Mouse (Mus musculus): ENCODE measurements around the gene Rhox9. TPM values are rescaled to one million over a fixed set of nuclear protein-coding genes. Genes with fewer than 3 reads are reported as not detected.
"Not testable (repeated sequence)": the region's sequence is repeated elsewhere in the genome, so short reads cannot be mapped to it uniquely, and the experiment has no call there.

Gene Rhox9
- total RNA-seq (2015) (not detected in 2 replicates), total RNA-seq (2017) (not detected in 2 replicates)

GRCm38 (mm10) chrX:37901670-37902069 lies at the start of gene Rhox9:
Gene Rhox9 (minus strand): TSS chrX:37901770.
- not testable (repeated sequence) for ATAC-seq (replicated peaks; ENCODE audit: poor library complexity)

DNA sequence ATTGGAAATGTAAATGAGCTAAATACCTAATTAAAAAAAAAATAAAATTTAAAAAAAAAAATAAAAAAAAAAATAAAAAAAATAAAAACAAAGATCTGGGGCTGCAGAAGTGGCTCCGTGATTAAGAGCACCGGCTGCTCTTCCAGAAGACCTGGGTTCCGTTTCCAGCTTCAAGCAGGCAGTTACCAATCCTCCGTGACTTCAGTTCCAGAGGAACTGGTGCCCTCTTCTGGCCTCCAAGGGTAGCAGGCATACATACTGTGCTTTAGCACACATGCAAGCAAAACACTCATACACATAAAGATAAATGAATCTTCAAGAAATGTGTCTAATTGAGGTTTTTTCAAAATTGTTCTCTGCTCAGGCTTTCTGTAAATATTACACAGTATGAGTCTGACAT lies 14.7 kb upstream of the Rhox9 start:
- no peak for ATAC-seq (replicated peaks; ENCODE audit: poor library complexity)

- ATAC-seq (replicated peaks; ENCODE audit: poor library complexity) = no peak
Measured at GRCm38 (mm10) chrX:37908581-37908980, 7.0 kb upstream of the Rhox9 start.

GRCm38 (mm10) chrX:37903727-37904126 lies 2.2 kb upstream of the Rhox9 start:
- no peak for ATAC-seq (replicated peaks; ENCODE audit: poor library complexity)

DNA sequence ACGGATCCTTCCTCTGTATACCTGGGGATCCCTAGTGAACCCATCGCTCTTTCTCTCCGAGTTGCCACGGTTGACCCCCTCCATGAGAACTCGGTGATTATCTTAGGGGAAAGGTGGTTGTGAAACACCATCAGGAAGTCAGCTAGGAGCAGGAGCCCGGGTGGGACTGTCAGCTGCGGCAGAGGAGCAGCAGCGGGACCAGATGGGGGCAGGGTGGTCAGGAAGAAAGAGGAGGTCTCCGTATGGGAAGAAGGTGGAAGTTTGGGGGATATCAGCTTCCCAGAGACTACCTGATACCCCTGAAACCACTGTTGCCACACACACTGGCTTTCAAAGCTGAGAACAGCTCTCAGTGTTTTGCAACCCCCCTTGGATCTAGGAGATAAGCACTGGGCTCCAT lies 4.4 kb downstream of the Rhox9 start, which contains the start of gene Rhox7b:
Gene Rhox7b, minus strand, starts transcription at position 101 of the 400 bp plus-strand sequence.
- ATAC-seq (replicated peaks; ENCODE audit: poor library complexity) = not testable (repeated sequence)

DNA sequence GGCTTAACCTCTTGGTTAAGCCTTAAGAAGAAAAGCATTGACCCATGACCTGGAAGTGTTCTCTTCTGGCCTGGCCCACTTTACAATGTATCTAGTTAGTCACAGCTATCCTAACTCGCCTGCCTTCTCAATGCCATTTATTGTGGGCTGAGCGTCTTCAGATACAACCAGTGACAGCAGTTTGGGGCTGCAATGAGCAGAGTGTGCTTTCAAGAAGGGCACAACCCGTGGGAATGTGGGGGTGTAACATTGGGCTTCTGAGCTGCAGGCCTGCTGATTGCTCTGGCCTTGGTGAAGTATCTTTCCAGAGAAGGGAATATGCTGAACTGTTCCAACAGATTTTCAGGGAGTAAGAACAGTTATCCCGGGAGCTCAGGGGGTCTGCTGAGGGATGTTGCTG lies 22.7 kb downstream of the Rhox9 start, which contains the start of gene Rhox8:
Gene Rhox8, minus strand, starts transcription at position 101 of the 400 bp plus-strand sequence.
- ATAC-seq (replicated peaks; ENCODE audit: poor library complexity) = no peak

DNA sequence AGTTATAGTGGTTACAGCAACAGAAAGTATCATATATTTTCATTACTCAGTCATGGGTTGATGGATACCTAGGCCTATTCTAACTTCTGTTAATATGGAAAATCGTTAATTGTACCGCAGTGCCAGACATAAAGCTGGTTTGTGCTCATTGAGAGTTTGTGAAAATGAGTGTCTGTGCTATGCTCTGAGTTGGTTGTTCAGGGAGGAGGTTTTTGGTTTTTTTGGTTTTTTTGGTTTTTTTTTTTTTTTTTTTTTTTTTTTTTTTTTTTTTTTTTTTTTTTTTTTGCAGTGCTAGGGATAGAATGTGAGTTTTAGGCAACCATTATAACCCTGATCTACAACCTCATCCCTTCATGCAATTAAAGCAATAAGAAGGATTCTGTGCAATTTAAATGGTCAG lies 29.9 kb downstream of the Rhox9 start:
- no peak for ATAC-seq (replicated peaks; ENCODE audit: poor library complexity)

Other genes with a start within 250 kb of the Rhox9 start
- not detected in 2 replicates for gene Rhox3h, start 233.0 kb downstream of the Rhox9 start, total RNA-seq (2015)
- gene Rhox3h, start 233.0 kb downstream of the Rhox9 start, total RNA-seq (2017) = not detected in 2 replicates
- not detected in 2 replicates for gene Rhox2h, start 228.5 kb downstream of the Rhox9 start, total RNA-seq (2015)
- not detected in 2 replicates for gene Rhox2h, start 228.5 kb downstream of the Rhox9 start, total RNA-seq (2017)
- not detected in 2 replicates for gene Rhox5, start 96.9 kb downstream of the Rhox9 start, total RNA-seq (2015)
- not detected in 2 replicates for gene Rhox5, start 96.9 kb downstream of the Rhox9 start, total RNA-seq (2017)
- gene Rhox6, start 74.9 kb downstream of the Rhox9 start, total RNA-seq (2015) = not detected in 2 replicates
- gene Rhox6, start 74.9 kb downstream of the Rhox9 start, total RNA-seq (2017) = not detected in 2 replicates
- not detected in 2 replicates for gene Rhox7a, start 70.1 kb downstream of the Rhox9 start, total RNA-seq (2015)
- not detected in 2 replicates for gene Rhox7a, start 70.1 kb downstream of the Rhox9 start, total RNA-seq (2017)
- gene Rhox8, start 22.8 kb downstream of the Rhox9 start, total RNA-seq (2015) = not detected in 2 replicates
- gene Rhox8, start 22.8 kb downstream of the Rhox9 start, total RNA-seq (2017) = not detected in 2 replicates
- gene Rhox7b, start 4.5 kb downstream of the Rhox9 start, total RNA-seq (2015) = not detected in 2 replicates
- not detected in 2 replicates for gene Rhox7b, start 4.5 kb downstream of the Rhox9 start, total RNA-seq (2017)
- gene Btg1-ps1, start 117.0 kb upstream of the Rhox9 start, total RNA-seq (2015) = not detected in 2 replicates
- gene Btg1-ps1, start 117.0 kb upstream of the Rhox9 start, total RNA-seq (2017) = not detected in 2 replicates
- gene Btg1-ps2, start 141.3 kb upstream of the Rhox9 start, total RNA-seq (2015) = not detected in 2 replicates
- gene Btg1-ps2, start 141.3 kb upstream of the Rhox9 start, total RNA-seq (2017) = not detected in 2 replicates
- not detected in 2 replicates for gene Rhox10, start 164.7 kb upstream of the Rhox9 start, total RNA-seq (2015)
- gene Rhox10, start 164.7 kb upstream of the Rhox9 start, total RNA-seq (2017) = not detected in 2 replicates
- not detected in 2 replicates for gene Rhox11, start 183.4 kb upstream of the Rhox9 start, total RNA-seq (2015)
- not detected in 2 replicates for gene Rhox11, start 183.4 kb upstream of the Rhox9 start, total RNA-seq (2017)
- not detected in 2 replicates for gene Rhox12, start 209.1 kb upstream of the Rhox9 start, total RNA-seq (2015)
- gene Rhox12, start 209.1 kb upstream of the Rhox9 start, total RNA-seq (2017) = not detected in 2 replicates
- gene Rhox13, start 219.4 kb upstream of the Rhox9 start, total RNA-seq (2015) = not detected in 2 replicates
- gene Rhox13, start 219.4 kb upstream of the Rhox9 start, total RNA-seq (2017) = not detected in 2 replicates

Measured in megakaryocyte progenitor cell, adult 5-6 weeks (primary cell).